Mouse (Mus musculus) forelimb bud, embryonic 11.5 days (tissue): ENCODE results near the gene Bach2.

Experiments used
- DNase-seq: peaks from one replicate; pipeline ENCODE4 v3.0.0-alpha.2; 2012; ENCODE audit warnings: low read depth, low spot score

Bach2 gene

GRCm38 (mm10) chr4:32482138-32482537 is 243.5 kb downstream of the Bach2 start:
- no peak for DNase-seq

- peak; percentile 49 for DNase-seq
Observed at GRCm38 (mm10) chr4:32482936-32483335, 244.3 kb downstream of the Bach2 start.

- no peak for DNase-seq
Observed at GRCm38 (mm10) chr4:32485848-32486247, 247.2 kb downstream of the Bach2 start.

GRCm38 (mm10) chr4:32486654-32487398 is 248.2 kb downstream of the Bach2 start:
- DNase-seq, result no peak

- DNase-seq, result no peak
Observed at GRCm38 (mm10) chr4:32489186-32489585, 250.6 kb downstream of the Bach2 start.

GRCm38 (mm10) chr4:32491176-32491575 is 252.6 kb downstream of the Bach2 start:
- no peak for DNase-seq

GRCm38 (mm10) chr4:32492834-32493233 is 254.2 kb downstream of the Bach2 start:
- no peak for DNase-seq

GRCm38 (mm10) chr4:32501780-32502179 is 263.2 kb downstream of the Bach2 start:
- no peak for DNase-seq

GRCm38 (mm10) chr4:32502181-32502580 is 263.6 kb downstream of the Bach2 start:
- DNase-seq, result no peak

GRCm38 (mm10) chr4:32504236-32504635 is 265.6 kb downstream of the Bach2 start:
- no peak for DNase-seq

- no peak for DNase-seq
Observed at GRCm38 (mm10) chr4:32506306-32506808, 267.8 kb downstream of the Bach2 start.

GRCm38 (mm10) chr4:32507041-32507440 is 268.4 kb downstream of the Bach2 start:
- DNase-seq, result no peak

- DNase-seq, result no peak
Observed at GRCm38 (mm10) chr4:32508572-32508971, 270.0 kb downstream of the Bach2 start.

- DNase-seq, result no peak
Observed at GRCm38 (mm10) chr4:32508996-32509395, 270.4 kb downstream of the Bach2 start.

GRCm38 (mm10) chr4:32509832-32510612 is 271.4 kb downstream of the Bach2 start:
- DNase-seq, result no peak

GRCm38 (mm10) chr4:32510940-32511339 is 272.3 kb downstream of the Bach2 start:
- no peak for DNase-seq

GRCm38 (mm10) chr4:32516126-32516525 is 277.5 kb downstream of the Bach2 start:
- DNase-seq, result no peak

- DNase-seq, result no peak
Observed at GRCm38 (mm10) chr4:32518842-32519578, 280.4 kb downstream of the Bach2 start.

- DNase-seq, result peak; percentile 56
Observed at GRCm38 (mm10) chr4:32520628-32521360, 282.2 kb downstream of the Bach2 start.

GRCm38 (mm10) chr4:32521361-32521740 is 282.7 kb downstream of the Bach2 start:
- DNase-seq, result no peak

- DNase-seq, result no peak
Observed at GRCm38 (mm10) chr4:32522013-32522412, 283.4 kb downstream of the Bach2 start.
